Mouse (Mus musculus) heart, postnatal 0 days (tissue): Measurements from ENCODE around the gene Cbx6. TPM values are rescaled to one million over a fixed set of nuclear protein-coding genes. Genes with fewer than 3 reads are reported as not detected.
"Not testable (repeated sequence)": the region's sequence is repeated elsewhere in the genome, so short reads cannot be mapped to it uniquely, and the experiment has no call there.

ENCODE experiments used
- ATAC-seq: fragments of 200-750 bp; cut with Nextera tagmentation; 2 replicates; pipeline ENCODE4 v1.8.0; 2017; ENCODE audit warnings: low read depth, moderate number of reproducible peaks, moderate library complexity; ENCODE audit not compliant: insufficient read depth
- DNase-seq: peaks from one replicate; pipeline ENCODE4 v3.0.0-alpha.2; 2016; ENCODE audit warnings: low spot score
- H3K27ac ChIP-seq: fragments of 300-500 bp; sonication (generic); 2 replicates; pipeline ENCODE4 v1.5.1; 2014; ENCODE audit warnings: low read depth, mild to moderate bottlenecking
- H3K27me3 ChIP-seq: fragments of 300-500 bp; sonication (generic); 2 replicates; pipeline ENCODE4 v1.6.1; 2014; ENCODE audit warnings: low read length, mixed read lengths; ENCODE audit not compliant: control insufficient read depth, insufficient read depth
- H3K36me3 ChIP-seq: fragments of 300-500 bp; sonication (generic); replicated peaks from 2 replicates; pipeline ENCODE4 v1.6.1; 2014; ENCODE audit warnings: low read length, mixed read lengths; ENCODE audit not compliant: control insufficient read depth, insufficient read depth
- H3K4me1 ChIP-seq: fragments of 300-500 bp; sonication (generic); 2 replicates; pipeline ENCODE4 v1.6.1; 2014; ENCODE audit warnings: antibody characterized with exemption; ENCODE audit not compliant: control insufficient read depth, insufficient read depth
- H3K4me2 ChIP-seq: fragments of 300-500 bp; sonication (generic); 2 replicates; pipeline ENCODE4 v1.6.1; 2014; ENCODE audit warnings: low read depth, mild to moderate bottlenecking, low read length, moderate library complexity
- H3K4me3 ChIP-seq: fragments of 300-500 bp; sonication (generic); 2 replicates; pipeline ENCODE4 v1.5.1; 2014; ENCODE audit warnings: low read depth, low read length
- H3K9ac ChIP-seq: fragments of 300-500 bp; sonication (generic); replicated peaks from 2 replicates; pipeline ENCODE4 v1.6.1; 2014; ENCODE audit warnings: low read depth, low read length, mixed read lengths
- H3K9me3 ChIP-seq: fragments of 300-500 bp; sonication (generic); replicated peaks from 2 replicates; pipeline ENCODE4 v1.6.1; 2016; ENCODE audit warnings: low read length; ENCODE audit not compliant: control insufficient read depth
- CTCF ChIP-seq: IDR thresholded peaks from 2 replicates; pipeline ENCODE4 v1.5.1; 2016; ENCODE audit warnings: antibody characterized with exemption, control low read depth, low read depth
- EP300 ChIP-seq: IDR thresholded peaks from 2 replicates; pipeline ENCODE4 v1.6.1; 2016; ENCODE audit warnings: antibody characterized with exemption, low read depth
- WGBS: fragments of 180-500 bp; shearing (Covaris S2); extraction: QIAGEN DNeasy Blood & Tissue Kit; methylation state at CpG from one replicate; pipeline ENCODE4 v1.1.7; 2014; 5-methylcytosine and 5-hydroxymethylcytosine counted together
- polyA plus RNA-seq: library from polyadenylated mRNA; unstranded; fragments of >200 nt; fragmentation: Nextera tagmentation; extraction: Ambion mirVana; gene quantifications from 2 replicates; pipeline ENCODE4 v1.2.1, GENCODE M21; 2015
- total RNA-seq: library from RNA; depleted of rRNA; stranded (reverse); fragments of >200 nt; gene quantifications from 2 replicates; pipeline ENCODE4 v1.2.3, GENCODE M21; 2014; ENCODE audit warnings: low replicate concordance

Gene Cbx6
- total and polyA plus RNA-seq, 2 experiments from 2014 or later = 24.9 to 51.8 TPM

- Histone ChIP-seq H3K9ac (no peak overlapping the region), H3K4me2 (no peak overlapping the region), H3K27ac (no peak overlapping the region), H3K4me3 (no peak overlapping the region), H3K9me3 (no peaks in the 10 kb centered on the region), H3K27me3 (no peaks in the 10 kb centered on the region), H3K36me3 (peaks cover 35% of the 10 kb centered on the region), H3K4me1 (peaks cover 9% of the 10 kb centered on the region; the same call in 1 of the 2 replicates)
- WGBS = 62% methylated on average over 14 of the region's 14 CpGs
- peak; percentile 45 for TF ChIP-seq CTCF
- TF ChIP-seq EP300 = no peak
- ATAC-seq (no peak), DNase-seq (no peak)
These were observed 9.2 kb downstream of the Cbx6 start for GRCm38 (mm10) chr15:79825146-79825825.

GRCm38 (mm10) chr15:79823588-79824280 lies 10.8 kb downstream of the Cbx6 start:
- H3K4me3 ChIP-seq = no peak overlapping the region
- H3K27me3 ChIP-seq = no peaks in the 10 kb centered on the region
- TF ChIP-seq EP300 (no peak), CTCF (no peak)
- no peak overlapping the region for H3K27ac ChIP-seq
- no peak overlapping the region for H3K4me2 ChIP-seq
- no peaks in the 10 kb centered on the region for H3K9me3 ChIP-seq
- peak; percentile 66 for ATAC-seq
- 53% methylated on average over 19 of the region's 19 CpGs for WGBS
- H3K4me1 ChIP-seq = peaks cover 9% of the 10 kb centered on the region; the same call in 1 of the 2 replicates
- no peak overlapping the region for H3K9ac ChIP-seq
- H3K36me3 ChIP-seq = peaks cover 35% of the 10 kb centered on the region
- peak; percentile 33 for DNase-seq

GRCm38 (mm10) chr15:79822265-79823199 lies 12.0 kb downstream of the Cbx6 start:
- Histone ChIP-seq H3K4me2 (no peak overlapping the region), H3K9ac (0 out of 2 replicates have a peak overlapping the region, but pooled peaks have one; percentile 10), H3K36me3 (peaks cover 26% of the 10 kb centered on the region), H3K9me3 (0 out of 2 replicates have a peak, but pooled peaks cover 4% of the 10 kb centered on the region), H3K27ac (no peak overlapping the region), H3K27me3 (no peaks in the 10 kb centered on the region), H3K4me3 (no peak overlapping the region), H3K4me1 (peaks cover 9% of the 10 kb centered on the region; the same call in 1 of the 2 replicates)
- TF ChIP-seq EP300 = no peak
- TF ChIP-seq CTCF = no peak
- WGBS = 51% methylated on average over 13 of the region's 13 CpGs
- DNase-seq = no peak
- no peak for ATAC-seq

- peaks cover 7% of the 10 kb centered on the region; the same call in 1 of the 2 replicates for H3K36me3 ChIP-seq
- TF ChIP-seq EP300 = no peak
- TF ChIP-seq CTCF = no peak
- WGBS = 80% methylated on average over 4 of the region's 4 CpGs
- no peak overlapping the region for H3K9ac ChIP-seq
- no peak for DNase-seq
- H3K4me2 ChIP-seq = no peak overlapping the region
- H3K4me3 ChIP-seq = no peak overlapping the region
- H3K27ac ChIP-seq = no peak overlapping the region
- ATAC-seq = no peak
- no peaks in the 10 kb centered on the region for H3K27me3 ChIP-seq
- 0 out of 2 replicates have a peak, but pooled peaks cover 4% of the 10 kb centered on the region for H3K9me3 ChIP-seq
- peaks cover 9% of the 10 kb centered on the region; the same call in 1 of the 2 replicates for H3K4me1 ChIP-seq
These were observed 16.2 kb downstream of the Cbx6 start for GRCm38 (mm10) chr15:79818325-79818724.

- Histone ChIP-seq H3K36me3 (no peaks in the 10 kb centered on the region), H3K9me3 (0 out of 2 replicates have a peak, but pooled peaks cover 4% of the 10 kb centered on the region), H3K4me3 (no peak overlapping the region), H3K9ac (no peak overlapping the region), H3K4me2 (no peak overlapping the region), H3K4me1 (no peaks in the 10 kb centered on the region), H3K27me3 (peaks cover 8% of the 10 kb centered on the region), H3K27ac (no peak overlapping the region)
- TF ChIP-seq CTCF = no peak
- TF ChIP-seq EP300 = no peak
- ATAC-seq (no peak), DNase-seq (no peak)
- 34% methylated on average over 8 of the region's 8 CpGs for WGBS
These were observed 20.7 kb downstream of the Cbx6 start for GRCm38 (mm10) chr15:79813666-79814258.

- WGBS = 58% methylated on average over 2 of the region's 2 CpGs
- DNase-seq, H3K27ac ChIP-seq, ATAC-seq, H3K36me3 ChIP-seq, H3K9ac ChIP-seq, H3K4me1 ChIP-seq, H3K9me3 ChIP-seq, H3K4me3 ChIP-seq, H3K4me2 ChIP-seq: not testable (repeated sequence)
- peaks cover 16% of the 10 kb centered on the region for H3K27me3 ChIP-seq
These were observed 21.6 kb downstream of the Cbx6 start for GRCm38 (mm10) chr15:79812840-79813239.
